Mouse (Mus musculus) embryonic facial prominence, embryonic 14.5 days (tissue): Measurements from ENCODE around the gene Socs2. TPM values are rescaled to one million over a fixed set of nuclear protein-coding genes. Genes with fewer than 3 reads are reported as not detected.

Source experiments
- ATAC-seq: fragments of 200-750 bp; cut with Nextera tagmentation; 2 replicates; pipeline ENCODE4 v1.8.0; 2017; ENCODE audit warnings: low read depth, moderate number of reproducible peaks, moderate TSS enrichment
- DNase-seq: peaks from one replicate; pipeline ENCODE4 v3.0.0-alpha.2; 2015; ENCODE audit warnings: low spot score
- H3K27ac ChIP-seq: fragments of 300-500 bp; sonication (generic); replicated peaks from 2 replicates; pipeline ENCODE4 v1.5.1; 2014; ENCODE audit warnings: low read depth, mild to moderate bottlenecking, low read length, moderate library complexity
- H3K27me3 ChIP-seq: fragments of 300-500 bp; sonication (generic); replicated peaks from 2 replicates; pipeline ENCODE4 v1.6.1; 2014; ENCODE audit warnings: low read length; ENCODE audit not compliant: control insufficient read depth, insufficient read depth
- H3K36me3 ChIP-seq: fragments of 300-500 bp; sonication (generic); 2 replicates; pipeline ENCODE4 v1.6.1; 2014; ENCODE audit warnings: low read length, mixed read lengths; ENCODE audit not compliant: control insufficient read depth, insufficient read depth
- H3K4me1 ChIP-seq: fragments of 300-500 bp; sonication (generic); 2 replicates; pipeline ENCODE4 v1.6.1; 2014; ENCODE audit warnings: antibody characterized with exemption, low read length; ENCODE audit not compliant: control insufficient read depth, insufficient read depth
- H3K4me2 ChIP-seq: fragments of 300-500 bp; sonication (generic); 2 replicates; pipeline ENCODE4 v1.6.1; 2014; ENCODE audit warnings: low read depth, mild to moderate bottlenecking, low read length, moderate library complexity, mixed read lengths
- H3K4me3 ChIP-seq: fragments of 300-500 bp; sonication (generic); 2 replicates; pipeline ENCODE4 v1.5.1; 2014; ENCODE audit warnings: low read depth, mild to moderate bottlenecking, low read length
- H3K9ac ChIP-seq: fragments of 300-500 bp; sonication (generic); 2 replicates; pipeline ENCODE4 v1.6.1; 2014; ENCODE audit warnings: low read depth, mild to moderate bottlenecking, low read length, moderate library complexity, mixed read lengths
- H3K9me3 ChIP-seq: fragments of 300-500 bp; sonication (generic); 2 replicates; pipeline ENCODE4 v1.6.1; 2016; ENCODE audit warnings: low read length; ENCODE audit not compliant: control insufficient read depth
- WGBS: fragments of 180-500 bp; shearing (Covaris S2); extraction: QIAGEN DNeasy Blood & Tissue Kit; methylation state at CpG from one replicate; pipeline ENCODE4 v1.1.7; 2014; 5-methylcytosine and 5-hydroxymethylcytosine counted together
- polyA plus RNA-seq: library from polyadenylated mRNA; unstranded; fragments of >200 nt; fragmentation: Nextera tagmentation; extraction: Ambion mirVana; gene quantifications from 2 replicates; pipeline ENCODE4 v1.2.1, GENCODE M21; 2014

Socs2 gene
- polyA plus RNA-seq, 1 experiment from 2014 or later: 58.2 TPM

DNA sequence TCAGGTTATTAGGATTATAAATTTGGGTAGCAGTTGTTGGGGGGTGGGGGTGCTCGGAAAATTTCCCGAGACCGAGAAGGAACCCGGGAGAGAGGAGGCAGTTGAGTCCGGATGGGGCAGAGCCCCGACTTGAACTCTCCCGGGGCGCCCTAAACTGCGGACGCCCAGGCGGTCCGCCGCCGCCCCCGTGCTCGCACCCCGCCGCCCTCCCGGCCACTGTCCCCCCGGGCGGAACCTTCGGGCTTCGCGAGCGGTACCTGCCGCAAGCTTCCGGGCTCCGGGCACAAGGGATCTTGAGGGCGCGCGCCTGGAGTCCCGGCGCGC, 657 bp downstream of the Socs2 start:
- Histone ChIP-seq H3K4me3 (peak overlapping the region; percentile 83), H3K4me2 (peak overlapping the region; percentile 99), H3K9ac (peak overlapping the region; percentile 79), H3K27ac (peak overlapping the region; percentile 89), H3K36me3 (no peaks in the 10 kb centered on the region), H3K4me1 (peaks cover 4% of the 10 kb centered on the region), H3K27me3 (peaks cover 3% of the 10 kb centered on the region; the same call in 1 of the 2 replicates), H3K9me3 (no peaks in the 10 kb centered on the region)
- DNase-seq (no peak), ATAC-seq (peak; percentile 9; the same call in 1 of the 2 replicates)
- 0% methylated on average over 8 of the region's 34 CpGs for WGBS

DNA sequence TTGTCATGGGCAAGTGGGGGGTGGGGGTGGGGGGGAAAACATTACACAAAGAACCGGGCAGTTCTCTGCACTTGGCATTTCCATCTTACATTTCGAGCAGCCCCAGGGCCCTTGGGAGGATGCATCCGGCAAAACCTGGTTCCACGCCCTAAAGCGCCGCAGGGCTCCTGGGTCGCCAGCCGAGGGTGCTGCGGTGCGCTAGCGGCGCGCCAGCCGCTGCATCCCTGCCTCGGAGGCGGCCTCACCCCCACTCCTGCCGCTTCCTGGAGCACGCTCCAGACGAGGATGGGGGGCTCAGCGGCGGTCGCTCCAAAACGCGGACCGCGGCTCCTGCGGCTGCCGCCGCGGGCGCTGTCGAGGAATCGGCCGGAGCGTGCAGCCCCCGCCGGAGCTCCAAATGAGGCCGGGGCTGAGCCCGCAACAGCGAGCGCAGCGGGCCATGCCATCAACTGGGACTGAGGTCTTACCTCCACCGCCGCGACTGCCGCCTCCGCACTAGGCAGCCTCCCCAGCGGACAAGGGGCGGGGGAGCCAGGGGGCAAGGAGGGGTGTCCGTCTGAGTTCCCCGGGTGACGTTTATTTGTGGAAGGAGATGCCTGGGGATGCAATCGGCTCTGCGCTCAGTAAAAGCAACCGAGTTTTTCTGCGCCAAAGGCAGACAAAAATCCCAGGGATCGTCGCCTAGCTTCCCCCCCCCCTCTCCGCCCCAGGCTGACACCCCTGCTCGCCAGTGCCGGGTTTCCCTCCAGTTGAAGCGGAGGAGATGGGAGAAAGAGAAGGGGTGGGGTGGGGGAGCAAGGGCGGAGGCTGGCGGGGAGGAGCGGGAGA, 1.2 kb downstream of the Socs2 start:
- WGBS: 0% methylated on average over 36 of the region's 65 CpGs
- Histone ChIP-seq H3K9me3 (no peaks in the 10 kb centered on the region), H3K4me3 (peak overlapping the region; percentile 83), H3K4me1 (peaks cover 4% of the 10 kb centered on the region), H3K36me3 (no peaks in the 10 kb centered on the region), H3K4me2 (peak overlapping the region; percentile 99), H3K9ac (peak overlapping the region; percentile 79), H3K27me3 (peaks cover 3% of the 10 kb centered on the region; the same call in 1 of the 2 replicates), H3K27ac (peak overlapping the region; percentile 89)
- DNase-seq (peak; percentile 70), ATAC-seq (peak; percentile 31)

DNA sequence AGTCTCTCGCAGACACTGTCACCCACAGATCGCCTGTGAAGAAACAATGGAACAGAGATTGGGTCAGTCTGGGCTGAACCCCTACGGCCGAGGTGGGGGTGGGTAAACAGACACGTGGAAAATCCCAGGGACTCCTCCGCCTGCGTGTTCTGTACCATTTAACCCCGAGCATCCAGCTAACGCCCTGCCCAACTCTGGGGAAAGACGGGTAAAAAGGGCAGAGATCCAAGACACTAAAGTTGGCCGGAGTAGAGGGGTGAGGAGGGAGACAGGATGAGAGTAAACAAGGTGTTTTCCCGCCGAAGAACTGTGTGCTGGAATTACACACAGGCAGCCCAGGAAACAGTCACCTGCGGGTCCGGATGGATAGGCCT, 1.8 kb downstream of the Socs2 start:
- Histone ChIP-seq H3K9me3 (no peaks in the 10 kb centered on the region), H3K4me3 (peak overlapping the region; percentile 83), H3K4me2 (peak overlapping the region; percentile 99), H3K4me1 (peaks cover 4% of the 10 kb centered on the region), H3K27me3 (peaks cover 3% of the 10 kb centered on the region; the same call in 1 of the 2 replicates), H3K27ac (no peak overlapping the region; the same call in 1 of the 2 replicates), H3K9ac (peak overlapping the region; percentile 79), H3K36me3 (no peaks in the 10 kb centered on the region)
- 0% methylated on average over 13 of the region's 15 CpGs for WGBS
- ATAC-seq (peak; percentile 1; the same call in 1 of the 2 replicates), DNase-seq (peak; percentile 20)

DNA sequence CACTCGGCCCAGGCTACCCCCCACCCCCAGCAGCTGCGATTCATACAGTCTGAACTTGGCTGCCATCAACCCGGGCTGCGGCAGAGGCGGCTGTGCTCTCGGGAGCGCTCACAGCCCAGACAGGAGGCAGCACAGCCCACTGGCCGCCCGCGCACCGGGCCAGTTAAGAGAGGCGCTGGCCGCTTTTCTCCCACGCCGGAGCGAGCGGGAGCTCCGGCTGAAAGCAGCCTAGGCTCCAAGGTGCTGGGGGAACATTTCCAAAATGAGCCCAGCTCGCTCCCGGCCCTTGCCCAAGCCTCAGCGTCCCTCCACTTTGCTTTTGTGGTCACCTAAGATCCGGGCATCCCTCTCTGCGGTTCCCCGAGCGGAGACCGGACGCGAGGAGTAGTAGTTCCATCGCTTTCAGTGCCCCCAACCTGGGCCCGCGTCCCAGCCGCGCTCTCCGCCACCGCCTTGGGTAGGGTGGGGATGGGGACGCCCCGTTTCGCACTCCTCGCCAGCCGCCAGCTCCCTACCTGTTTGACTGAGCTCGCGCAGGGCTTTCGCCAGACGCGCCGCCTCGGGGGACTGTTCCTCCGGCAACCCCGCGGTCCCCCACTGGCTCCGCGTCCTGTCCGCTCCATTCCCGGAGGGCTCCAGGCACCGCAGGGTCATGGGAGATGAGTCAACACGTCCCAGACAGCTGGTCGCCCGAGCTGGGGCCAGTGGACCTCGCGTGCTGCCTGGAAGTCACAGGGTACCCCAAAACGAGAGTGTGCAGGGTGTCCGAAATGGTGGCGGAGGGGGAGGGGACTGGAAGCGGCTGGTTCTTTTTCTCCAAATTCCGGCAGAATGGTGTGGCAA, 2.4 kb downstream of the Socs2 start:
- Histone ChIP-seq H3K4me3 (peak overlapping the region; percentile 83), H3K4me2 (peak overlapping the region; percentile 99), H3K4me1 (peaks cover 4% of the 10 kb centered on the region), H3K36me3 (no peaks in the 10 kb centered on the region), H3K9me3 (no peaks in the 10 kb centered on the region), H3K27ac (no peak overlapping the region), H3K27me3 (peaks cover 3% of the 10 kb centered on the region; the same call in 1 of the 2 replicates), H3K9ac (peak overlapping the region; percentile 79)
- WGBS: under 1% methylated on average over 44 of the region's 65 CpGs
- ATAC-seq: no peak
- peak; percentile 74 for DNase-seq

DNA sequence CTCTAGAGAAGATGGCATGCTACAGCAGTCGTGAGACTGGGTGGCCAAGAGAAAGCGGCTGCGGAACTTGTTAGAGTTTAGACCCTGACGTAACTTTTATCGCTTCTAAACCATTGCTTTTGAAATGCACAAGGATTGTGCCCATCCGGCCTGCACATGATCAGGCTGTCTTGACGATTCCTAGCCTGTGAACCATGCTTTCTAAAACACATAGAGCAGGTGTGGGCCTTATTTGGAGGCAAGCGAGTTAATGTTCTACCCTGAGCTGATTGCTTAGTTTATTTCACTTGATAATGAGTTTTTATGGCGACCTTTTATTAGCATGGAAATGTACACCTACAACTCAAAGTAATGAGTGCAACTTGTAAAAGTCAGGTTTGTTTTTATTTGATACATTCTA, 5.8 kb downstream of the Socs2 start:
- Histone ChIP-seq H3K9me3 (no peaks in the 10 kb centered on the region), H3K4me3 (no peak overlapping the region), H3K4me2 (no peak overlapping the region), H3K4me1 (no peaks in the 10 kb centered on the region; the same call in 1 of the 2 replicates), H3K9ac (no peak overlapping the region), H3K36me3 (no peaks in the 10 kb centered on the region), H3K27me3 (peaks cover 3% of the 10 kb centered on the region; the same call in 1 of the 2 replicates), H3K27ac (no peak overlapping the region)
- WGBS: 88% methylated on average over 9 of the region's 9 CpGs
- no peak for DNase-seq
- no peak for ATAC-seq

DNA sequence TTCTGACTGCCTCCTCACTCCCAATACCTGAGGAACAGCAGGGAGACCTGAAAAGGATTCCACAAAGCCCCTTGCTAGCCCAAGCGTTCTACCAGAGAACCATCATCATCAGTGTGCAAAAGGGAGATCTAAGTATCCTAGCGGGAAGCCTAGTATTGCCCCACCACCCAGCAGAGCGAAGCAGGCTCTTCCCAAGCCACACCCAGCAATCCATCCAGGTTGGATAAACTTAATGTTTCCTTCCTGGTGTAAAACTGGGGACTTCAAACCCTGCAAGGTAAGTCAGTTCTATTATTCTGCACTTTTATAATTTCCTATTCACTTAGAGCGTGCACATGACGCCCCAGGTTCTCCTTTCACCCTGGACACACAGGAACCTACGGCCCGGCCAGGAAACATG, 6.3 kb downstream of the Socs2 start:
- Histone ChIP-seq H3K27ac (no peak overlapping the region), H3K9me3 (no peaks in the 10 kb centered on the region), H3K9ac (no peak overlapping the region), H3K27me3 (peaks cover 3% of the 10 kb centered on the region; the same call in 1 of the 2 replicates), H3K4me3 (no peak overlapping the region), H3K4me2 (no peak overlapping the region), H3K36me3 (no peaks in the 10 kb centered on the region), H3K4me1 (no peaks in the 10 kb centered on the region; the same call in 1 of the 2 replicates)
- ATAC-seq: no peak
- no peak for DNase-seq
- WGBS: 88% methylated on average over 7 of the region's 7 CpGs

DNA sequence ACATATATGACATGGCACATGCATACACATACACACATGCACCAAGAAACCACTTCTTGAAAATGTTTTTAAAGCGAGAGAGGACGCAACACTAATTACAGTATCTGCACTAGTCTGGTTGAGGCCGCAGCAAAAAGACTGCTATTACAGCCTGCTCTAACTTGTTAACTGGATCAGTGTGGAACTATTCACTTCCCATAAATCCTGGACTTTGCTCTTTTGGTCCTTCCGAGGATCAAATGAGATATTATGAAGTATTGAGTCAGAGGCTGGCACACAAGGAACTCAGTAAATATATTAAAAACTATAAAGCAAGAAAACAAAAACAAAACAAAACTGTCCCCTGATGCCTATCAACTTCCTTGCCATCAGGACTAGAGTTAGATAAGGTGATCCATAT, 6.8 kb downstream of the Socs2 start:
- Histone ChIP-seq H3K4me3 (no peak overlapping the region), H3K4me2 (no peak overlapping the region), H3K4me1 (no peaks in the 10 kb centered on the region), H3K36me3 (no peaks in the 10 kb centered on the region), H3K9me3 (no peaks in the 10 kb centered on the region), H3K27me3 (peaks cover 3% of the 10 kb centered on the region; the same call in 1 of the 2 replicates), H3K9ac (no peak overlapping the region), H3K27ac (no peak overlapping the region)
- DNase-seq: no peak
- no peak for ATAC-seq
- 79% methylated on average over 4 of the region's 4 CpGs for WGBS

DNA sequence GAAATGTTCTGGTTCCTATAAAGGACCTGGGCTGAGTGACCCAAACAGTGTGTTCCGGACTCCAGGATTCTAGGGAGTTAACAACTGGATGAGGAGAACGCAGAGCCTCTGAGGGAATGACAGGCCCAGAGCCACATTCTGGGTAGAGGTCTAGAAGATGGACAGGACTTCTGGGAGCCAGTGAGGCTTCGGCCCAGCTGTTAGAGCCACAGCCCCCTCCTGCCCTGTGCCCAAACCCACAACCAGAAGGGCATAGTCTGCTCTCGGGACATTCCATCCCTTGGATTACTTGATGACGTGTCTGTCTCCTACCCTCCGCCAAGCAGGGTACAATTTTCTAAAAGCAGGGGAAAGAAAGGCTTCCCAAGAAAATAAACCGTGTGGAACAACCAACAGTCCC, 7.8 kb downstream of the Socs2 start:
- no peak overlapping the region for H3K4me2 ChIP-seq
- no peaks in the 10 kb centered on the region for H3K4me1 ChIP-seq
- H3K36me3 ChIP-seq: no peaks in the 10 kb centered on the region
- DNase-seq (no peak), ATAC-seq (no peak)
- H3K27ac ChIP-seq: no peak overlapping the region
- WGBS: 72% methylated on average over 7 of the region's 7 CpGs
- H3K9ac ChIP-seq: no peak overlapping the region
- H3K4me3 ChIP-seq: no peak overlapping the region
- H3K27me3 ChIP-seq: peaks cover 3% of the 10 kb centered on the region; the same call in 1 of the 2 replicates
- H3K9me3 ChIP-seq: no peaks in the 10 kb centered on the region
